Mouse (Mus musculus) induced T-regulatory cell, adult 2 months (primary cell): ENCODE data around the gene Dclre1b.
"Not testable (repeated sequence)": the region's sequence is repeated elsewhere in the genome, so short reads cannot be mapped to it uniquely, and the experiment has no call there.

ENCODE experiments used
- DNase-seq: peaks from one replicate; pipeline ENCODE4 v3.0.0-alpha.2; 2012; ENCODE audit warnings: low read depth

The Dclre1b gene

GRCm38 (mm10) chr3:103810967-103811366 lies 1.7 kb upstream of the Dclre1b start:
- no peak for DNase-seq

- no peak for DNase-seq
These were observed 531 bp upstream of the Dclre1b start for GRCm38 (mm10) chr3:103809799-103810150.

GRCm38 (mm10) chr3:103805671-103806070 lies 3.6 kb downstream of the Dclre1b start:
- DNase-seq: no peak

DNA sequence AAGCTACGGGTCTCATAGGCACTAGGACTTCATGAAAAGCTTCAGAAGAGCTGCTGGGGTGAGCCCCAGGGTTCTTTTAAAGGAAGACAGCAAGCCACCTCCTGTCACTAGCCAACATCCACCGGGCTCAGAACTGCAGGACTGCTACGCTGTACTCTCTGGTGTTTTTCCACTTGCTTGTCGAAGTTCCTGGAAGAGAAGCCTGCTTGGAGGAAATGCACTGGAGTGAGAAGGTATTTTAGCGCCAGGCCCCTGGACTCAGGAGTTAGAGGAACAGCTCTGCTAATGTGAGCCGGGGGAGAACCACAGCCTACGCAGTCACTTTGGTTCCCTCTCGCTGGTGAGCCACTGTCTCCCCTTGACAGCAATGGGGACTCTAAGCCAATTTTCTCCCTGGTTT lies 6.4 kb downstream of the Dclre1b start:
- DNase-seq: peak; percentile 58

DNA sequence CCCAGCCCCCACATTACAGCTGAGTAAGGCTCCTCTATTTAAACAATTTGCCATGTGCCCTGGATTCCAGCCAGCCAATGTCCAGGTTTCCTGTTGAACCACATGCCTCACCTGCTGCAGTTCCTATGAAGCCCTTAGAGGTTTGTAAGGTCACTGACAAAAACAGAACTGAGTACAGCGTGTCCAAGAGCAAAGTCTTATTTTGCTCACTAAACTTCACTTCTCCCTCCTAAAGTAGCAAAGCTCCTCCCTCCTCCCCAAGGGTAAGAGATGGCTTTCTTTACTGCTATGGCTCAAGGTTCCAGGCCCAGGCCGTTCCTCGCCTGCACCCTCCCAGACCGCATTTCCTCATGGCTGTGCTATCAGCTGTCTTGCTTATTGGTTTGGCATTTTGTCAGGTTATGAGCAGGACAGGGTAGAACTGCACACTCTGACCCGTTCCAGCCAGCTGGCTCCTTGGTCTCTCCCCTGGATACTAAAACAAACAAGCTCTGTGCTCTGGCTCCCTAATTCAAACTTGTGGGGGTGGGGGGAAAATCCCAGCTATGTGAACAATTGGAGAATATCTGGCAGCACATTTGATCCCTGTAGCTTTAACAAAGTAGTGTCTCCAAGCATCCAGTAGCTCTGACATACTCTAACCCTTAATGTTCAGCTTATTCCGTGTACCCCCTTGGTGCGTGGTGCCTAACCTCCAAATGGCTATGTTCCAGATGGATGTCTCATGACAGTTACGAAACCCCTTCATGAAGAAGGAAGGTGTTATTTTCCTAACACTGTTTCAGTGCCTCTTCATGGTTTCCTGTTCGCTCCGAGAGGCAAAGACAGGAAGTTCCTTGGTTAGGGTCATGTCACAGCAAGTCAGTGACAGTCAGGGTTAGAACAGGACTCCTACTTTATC lies 7.4 kb downstream of the Dclre1b start:
- peak; percentile 86 for DNase-seq

GRCm38 (mm10) chr3:103799507-103799906 lies 9.7 kb downstream of the Dclre1b start:
- no peak for DNase-seq

GRCm38 (mm10) chr3:103796389-103796788 lies 12.9 kb downstream of the Dclre1b start:
- no peak for DNase-seq

- no peak for DNase-seq
These were observed 16.7 kb downstream of the Dclre1b start for GRCm38 (mm10) chr3:103792566-103792965.

- not testable (repeated sequence) for DNase-seq
These were observed 17.2 kb downstream of the Dclre1b start for GRCm38 (mm10) chr3:103792111-103792406.

GRCm38 (mm10) chr3:103791230-103792110 lies 17.8 kb downstream of the Dclre1b start, which contains the start of gene Hipk1:
Gene Hipk1, minus strand, starts transcription at chr3:103791563.
- DNase-seq: peak; percentile 96

- DNase-seq: no peak
These were observed 18.7 kb downstream of the Dclre1b start for GRCm38 (mm10) chr3:103790346-103791145.

- peak; percentile 86 for DNase-seq
These were observed 19.3 kb downstream of the Dclre1b start for GRCm38 (mm10) chr3:103789891-103790345.

- no peak for DNase-seq
These were observed 20.1 kb downstream of the Dclre1b start for GRCm38 (mm10) chr3:103789096-103789495.

DNA sequence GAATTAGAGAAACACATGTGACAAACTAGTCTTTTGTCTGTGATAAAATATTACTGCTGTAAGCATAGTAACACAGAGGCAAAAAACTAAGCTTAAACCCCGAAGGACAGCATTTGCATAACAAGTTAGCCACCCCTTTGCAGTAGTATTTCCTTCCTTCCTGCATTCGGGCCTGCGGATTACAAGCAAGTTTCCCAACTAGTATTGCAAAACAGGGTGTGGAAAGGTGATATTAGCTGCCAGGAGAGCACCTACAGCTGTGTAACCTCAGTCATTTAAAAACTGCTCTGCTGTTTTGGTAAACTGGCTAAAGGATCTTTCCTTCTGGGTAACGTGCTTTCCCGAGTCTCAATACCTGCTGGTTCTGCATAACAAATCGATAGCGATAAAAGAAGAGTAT lies 22.0 kb downstream of the Dclre1b start:
- DNase-seq: no peak

GRCm38 (mm10) chr3:103782844-103783609 lies 26.2 kb downstream of the Dclre1b start:
- no peak for DNase-seq

DNA sequence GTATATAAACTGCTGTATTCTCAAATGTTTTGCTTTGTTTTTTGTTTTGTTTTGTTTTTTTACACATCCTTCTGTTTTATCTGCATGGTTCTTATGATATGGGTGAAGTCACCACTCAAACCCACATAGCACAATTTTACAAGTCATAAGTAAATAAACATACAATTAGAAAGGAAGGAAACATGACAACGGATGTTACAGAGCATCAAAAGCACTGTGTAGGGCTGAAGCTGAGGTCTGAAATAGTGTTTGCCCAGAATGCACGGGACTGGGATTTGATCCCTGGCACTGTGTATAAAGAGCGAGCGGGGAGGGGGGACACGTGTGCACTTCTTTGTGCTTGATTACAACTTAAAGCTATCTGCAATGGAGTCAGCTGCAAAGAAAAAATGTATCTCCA lies 28.5 kb downstream of the Dclre1b start:
- no peak for DNase-seq

GRCm38 (mm10) chr3:103780271-103780670 lies 29.0 kb downstream of the Dclre1b start:
- peak; percentile 10 for DNase-seq

DNA sequence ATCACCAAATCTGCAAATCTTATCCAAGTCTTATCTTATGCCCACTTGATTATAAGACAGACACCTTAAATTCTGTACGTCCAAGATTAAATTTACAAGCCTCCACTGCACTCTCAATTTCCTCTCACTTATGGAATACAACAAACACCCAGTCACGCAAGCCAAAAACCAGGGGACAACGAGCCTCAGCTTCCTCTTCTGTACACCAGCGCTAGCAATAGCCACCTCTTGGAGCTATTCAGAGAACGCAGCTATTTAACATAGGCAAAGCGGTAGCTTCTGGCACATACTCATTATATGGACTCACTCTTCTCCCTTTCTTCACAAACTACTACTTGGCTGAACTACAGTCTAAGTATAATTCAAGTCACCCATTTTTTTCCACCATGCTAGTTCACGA lies 30.1 kb downstream of the Dclre1b start:
- no peak for DNase-seq

- DNase-seq: peak; percentile 3
These were observed 30.6 kb downstream of the Dclre1b start for GRCm38 (mm10) chr3:103778660-103779059.

GRCm38 (mm10) chr3:103777940-103778339 lies 31.3 kb downstream of the Dclre1b start:
- peak; percentile 3 for DNase-seq

DNA sequence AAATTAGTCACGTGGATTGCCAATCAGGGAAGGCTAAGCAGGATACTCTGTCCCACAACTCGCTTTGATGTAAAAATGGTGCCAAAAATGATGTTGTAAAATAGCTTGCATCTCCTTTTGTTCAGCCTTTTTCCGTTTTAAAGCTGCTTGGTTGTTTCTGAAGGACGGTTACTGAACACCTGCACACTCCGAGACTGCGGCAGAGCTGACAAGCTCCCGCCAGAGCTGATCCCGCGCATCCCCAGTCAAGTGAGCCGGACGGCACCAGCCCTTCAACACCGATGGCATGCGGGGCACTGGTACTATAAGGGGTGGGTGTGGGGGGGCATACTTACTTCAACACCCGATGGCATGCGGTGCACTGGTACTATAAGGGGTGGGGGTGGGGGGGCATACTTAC lies 35.2 kb downstream of the Dclre1b start:
- no peak for DNase-seq
